Mouse (Mus musculus): Measurements from ENCODE around the gene Parp12. TPM values are rescaled to one million over a fixed set of nuclear protein-coding genes. Genes with fewer than 3 reads are reported as not detected.
A peak's percentile ranks its signal among the peaks of the same experiment; 100 is the strongest.

The Parp12 gene
- polyA plus RNA-seq, 1 experiment from 2014 or later: 21.1 TPM

DNA sequence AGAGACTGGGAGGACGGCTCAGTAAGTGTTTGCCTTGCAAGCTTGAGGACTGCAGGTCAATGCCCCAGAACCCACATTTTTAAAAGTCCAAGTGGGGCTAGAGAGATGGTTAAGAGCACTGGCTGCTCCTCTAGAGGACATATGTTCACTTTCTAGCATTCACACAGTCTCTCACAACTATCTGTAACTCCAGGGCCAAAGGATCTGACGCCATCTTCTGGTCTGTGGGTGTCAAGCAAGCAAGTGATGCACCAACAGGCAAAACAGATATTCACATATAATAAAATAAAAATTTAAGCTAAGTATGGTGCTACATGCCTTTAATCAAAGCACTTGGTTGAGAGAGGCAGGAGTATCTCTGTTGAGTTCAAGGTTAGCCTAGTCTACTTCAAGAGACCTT is 11.3 kb downstream of the Parp12 start:
- Histone ChIP-seq H3K4me2 (replicated peaks; ENCODE audit: low read depth) (no peak overlapping the region), H3K27me3 (replicated peaks; ENCODE audit: control insufficient read depth, insufficient read depth, low read length) (no peaks in the 10 kb centered on the region), H3K4me1 (replicated peaks; ENCODE audit: control insufficient read depth, insufficient read depth, low read length) (no peaks in the 10 kb centered on the region), H3K9me3 (ENCODE audit: control insufficient read depth) (no peaks in the 10 kb centered on the region), H3K9ac (ENCODE audit: low read depth, low read length) (no peak overlapping the region), H3K27ac (ENCODE audit: low read depth, low read length) (no peak overlapping the region), H3K4me3 (ENCODE audit: low read depth, low read length) (no peak overlapping the region), H3K36me3 (ENCODE audit: control insufficient read depth, insufficient read depth) (peaks cover 45% of the 10 kb centered on the region)
- peak; percentile 54 for TF ChIP-seq CTCF (IDR thresholded peaks at IDR 0.05; ENCODE audit: low read depth)
- WGBS: 62% methylated on average over 2 of the region's 2 CpGs
- ATAC-seq: no peak

- no peak for TF ChIP-seq CTCF (IDR thresholded peaks at IDR 0.05; ENCODE audit: low read depth)
- Histone ChIP-seq H3K9ac (ENCODE audit: low read depth, low read length) (no peak overlapping the region), H3K4me2 (replicated peaks; ENCODE audit: low read depth) (no peak overlapping the region), H3K4me3 (ENCODE audit: low read depth, low read length) (no peak overlapping the region), H3K27me3 (replicated peaks; ENCODE audit: control insufficient read depth, insufficient read depth, low read length) (no peaks in the 10 kb centered on the region), H3K9me3 (ENCODE audit: control insufficient read depth) (no peaks in the 10 kb centered on the region), H3K4me1 (replicated peaks; ENCODE audit: control insufficient read depth, insufficient read depth, low read length) (no peaks in the 10 kb centered on the region), H3K36me3 (ENCODE audit: control insufficient read depth, insufficient read depth) (peaks cover 34% of the 10 kb centered on the region), H3K27ac (ENCODE audit: low read depth, low read length) (no peak overlapping the region)
- no peak for ATAC-seq
- WGBS: 89% methylated on average over 4 of the region's 4 CpGs
These were observed 13.5 kb downstream of the Parp12 start for GRCm38 (mm10) chr6:39104631-39105030.

- H3K36me3 ChIP-seq (ENCODE audit: control insufficient read depth, insufficient read depth): no peaks in the 10 kb centered on the region
- no peaks in the 10 kb centered on the region for H3K9me3 ChIP-seq (ENCODE audit: control insufficient read depth)
- no peak overlapping the region for H3K27ac ChIP-seq (ENCODE audit: low read depth, low read length)
- no peaks in the 10 kb centered on the region for H3K27me3 ChIP-seq (replicated peaks; ENCODE audit: control insufficient read depth, insufficient read depth, low read length)
- no peak overlapping the region for H3K4me3 ChIP-seq (ENCODE audit: low read depth, low read length)
- no peak overlapping the region for H3K4me2 ChIP-seq (replicated peaks; ENCODE audit: low read depth)
- no peaks in the 10 kb centered on the region for H3K4me1 ChIP-seq (replicated peaks; ENCODE audit: control insufficient read depth, insufficient read depth, low read length)
- H3K9ac ChIP-seq (ENCODE audit: low read depth, low read length): no peak overlapping the region
- no peak for TF ChIP-seq CTCF (IDR thresholded peaks at IDR 0.05; ENCODE audit: low read depth)
- no peak for ATAC-seq
These were observed 41.7 kb downstream of the Parp12 start for GRCm38 (mm10) chr6:39076498-39076897.

- Histone ChIP-seq H3K9ac (ENCODE audit: low read depth, low read length) (no peak overlapping the region), H3K4me3 (ENCODE audit: low read depth, low read length) (no peak overlapping the region), H3K4me1 (replicated peaks; ENCODE audit: control insufficient read depth, insufficient read depth, low read length) (no peaks in the 10 kb centered on the region), H3K27ac (ENCODE audit: low read depth, low read length) (no peak overlapping the region), H3K9me3 (ENCODE audit: control insufficient read depth) (no peaks in the 10 kb centered on the region), H3K36me3 (ENCODE audit: control insufficient read depth, insufficient read depth) (no peaks in the 10 kb centered on the region), H3K27me3 (replicated peaks; ENCODE audit: control insufficient read depth, insufficient read depth, low read length) (no peaks in the 10 kb centered on the region), H3K4me2 (replicated peaks; ENCODE audit: low read depth) (no peak overlapping the region)
- ATAC-seq: no peak
- no peak for TF ChIP-seq CTCF (IDR thresholded peaks at IDR 0.05; ENCODE audit: low read depth)
These were observed 44.0 kb downstream of the Parp12 start for GRCm38 (mm10) chr6:39074186-39074585.

DNA sequence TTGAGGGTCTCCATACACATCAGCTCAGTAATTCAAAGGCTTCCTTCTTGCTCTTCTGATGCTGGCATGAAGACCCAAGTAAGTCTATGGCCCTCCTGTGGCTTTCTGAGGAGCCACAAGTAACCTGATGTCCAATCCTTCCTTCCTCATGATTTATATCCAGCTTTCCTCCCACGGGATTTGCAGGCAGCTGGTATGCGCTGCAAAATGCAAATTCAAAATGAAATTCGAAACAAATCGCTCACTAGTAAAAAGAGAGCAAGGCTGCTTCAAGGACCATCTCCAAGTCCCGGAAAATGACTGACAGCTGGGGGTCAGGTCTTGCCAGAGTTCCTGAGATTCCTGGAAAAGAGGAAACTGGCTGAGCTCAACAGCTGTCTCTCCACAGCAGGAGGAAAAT is 45.5 kb downstream of the Parp12 start:
- 62% methylated on average over 5 of the region's 5 CpGs for WGBS
- H3K36me3 ChIP-seq (ENCODE audit: control insufficient read depth, insufficient read depth): no peaks in the 10 kb centered on the region
- no peaks in the 10 kb centered on the region for H3K27me3 ChIP-seq (replicated peaks; ENCODE audit: control insufficient read depth, insufficient read depth, low read length)
- H3K4me2 ChIP-seq (replicated peaks; ENCODE audit: low read depth): no peak overlapping the region
- TF ChIP-seq CTCF (IDR thresholded peaks at IDR 0.05; ENCODE audit: low read depth): no peak
- no peak for ATAC-seq
- no peaks in the 10 kb centered on the region for H3K9me3 ChIP-seq (ENCODE audit: control insufficient read depth)
- no peaks in the 10 kb centered on the region for H3K4me1 ChIP-seq (replicated peaks; ENCODE audit: control insufficient read depth, insufficient read depth, low read length)
- no peak overlapping the region for H3K27ac ChIP-seq (ENCODE audit: low read depth, low read length)
- H3K9ac ChIP-seq (ENCODE audit: low read depth, low read length): no peak overlapping the region
- H3K4me3 ChIP-seq (ENCODE audit: low read depth, low read length): no peak overlapping the region

- Histone ChIP-seq H3K27ac (ENCODE audit: low read depth, low read length) (no peak overlapping the region), H3K4me3 (ENCODE audit: low read depth, low read length) (no peak overlapping the region), H3K9ac (ENCODE audit: low read depth, low read length) (no peak overlapping the region), H3K9me3 (ENCODE audit: control insufficient read depth) (no peaks in the 10 kb centered on the region), H3K36me3 (ENCODE audit: control insufficient read depth, insufficient read depth) (no peaks in the 10 kb centered on the region), H3K27me3 (replicated peaks; ENCODE audit: control insufficient read depth, insufficient read depth, low read length) (no peaks in the 10 kb centered on the region), H3K4me2 (replicated peaks; ENCODE audit: low read depth) (no peak overlapping the region), H3K4me1 (replicated peaks; ENCODE audit: control insufficient read depth, insufficient read depth, low read length) (no peaks in the 10 kb centered on the region)
- peak; percentile 53 for ATAC-seq
- peak; percentile 93 for TF ChIP-seq CTCF (IDR thresholded peaks at IDR 0.05; ENCODE audit: low read depth)
- WGBS: 46% methylated on average over 12 of the region's 12 CpGs
These were observed 51.1 kb downstream of the Parp12 start for GRCm38 (mm10) chr6:39066935-39067578.

- no peaks in the 10 kb centered on the region for H3K36me3 ChIP-seq (ENCODE audit: control insufficient read depth, insufficient read depth)
- WGBS: 67% methylated on average over 2 of the region's 2 CpGs
- no peak overlapping the region for H3K27ac ChIP-seq (ENCODE audit: low read depth, low read length)
- TF ChIP-seq CTCF (IDR thresholded peaks at IDR 0.05; ENCODE audit: low read depth): no peak
- peaks cover 4% of the 10 kb centered on the region; the same call in 1 of the 2 replicates for H3K4me1 ChIP-seq (replicated peaks; ENCODE audit: control insufficient read depth, insufficient read depth, low read length)
- ATAC-seq: no peak
- H3K27me3 ChIP-seq (replicated peaks; ENCODE audit: control insufficient read depth, insufficient read depth, low read length): no peaks in the 10 kb centered on the region
- no peak overlapping the region for H3K4me2 ChIP-seq (replicated peaks; ENCODE audit: low read depth)
- no peaks in the 10 kb centered on the region for H3K9me3 ChIP-seq (ENCODE audit: control insufficient read depth)
- no peak overlapping the region for H3K9ac ChIP-seq (ENCODE audit: low read depth, low read length)
- H3K4me3 ChIP-seq (ENCODE audit: low read depth, low read length): no peak overlapping the region
These were observed 54.6 kb downstream of the Parp12 start for GRCm38 (mm10) chr6:39063541-39063940.

Data from intestine, postnatal 0 days (tissue).